Mouse (Mus musculus): ENCODE measurements around the gene Cntf.
"Not testable (repeated sequence)": the region's sequence is repeated elsewhere in the genome, so short reads cannot be mapped to it uniquely, and the experiment has no call there.

Cntf gene

GRCm38 (mm10) chr19:12762212-12763130 lies 3.0 kb downstream of the Cntf start:
- DNase-seq (ENCODE audit: low spot score) = peak; percentile 46

DNA sequence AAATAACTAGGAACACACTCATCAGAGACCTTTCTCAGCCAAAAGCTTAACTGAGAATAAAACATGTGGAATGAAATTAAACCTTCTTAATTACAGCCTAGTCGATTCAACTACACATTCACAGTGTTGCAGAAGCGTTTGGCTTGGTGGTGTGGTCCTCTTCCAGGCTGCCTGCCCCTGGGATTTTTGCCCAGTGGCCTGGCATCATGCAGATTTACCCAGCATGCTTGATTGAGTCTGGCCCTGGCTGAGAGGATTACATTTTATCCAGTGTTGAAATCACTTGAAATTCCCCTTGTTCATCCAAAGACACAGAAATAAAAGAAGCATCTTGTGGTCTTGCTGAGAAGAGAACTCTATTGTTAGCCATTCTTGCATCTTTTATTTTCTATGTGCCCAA lies 5.8 kb downstream of the Cntf start:
- no peak for DNase-seq (ENCODE audit: low spot score)

DNA sequence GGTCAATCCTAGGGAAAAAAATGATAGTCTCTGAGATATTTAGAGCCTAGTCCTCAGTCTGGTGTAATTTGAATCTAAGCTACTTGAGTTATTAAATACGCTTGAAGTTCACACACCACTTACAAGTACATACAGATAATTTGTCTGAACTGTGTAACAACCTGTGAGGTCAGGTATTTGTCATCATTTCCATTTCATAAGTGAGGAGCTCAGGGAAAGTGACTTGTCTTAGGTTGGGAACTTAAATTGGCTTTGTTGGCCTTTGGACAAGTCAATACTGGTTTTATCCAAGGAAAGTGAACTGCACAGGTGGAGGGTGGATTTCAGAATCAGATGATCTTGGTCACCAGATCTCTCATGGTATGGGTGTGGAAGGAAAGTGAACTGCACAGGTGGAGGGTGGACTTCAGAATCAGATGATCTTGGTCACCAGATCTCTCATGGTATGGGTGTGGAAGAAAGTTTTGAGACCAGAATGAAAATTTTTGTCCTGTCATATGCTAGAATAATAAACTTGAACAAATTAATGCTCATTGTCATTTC lies 6.4 kb downstream of the Cntf start:
- no peak for DNase-seq (ENCODE audit: low spot score)

DNA sequence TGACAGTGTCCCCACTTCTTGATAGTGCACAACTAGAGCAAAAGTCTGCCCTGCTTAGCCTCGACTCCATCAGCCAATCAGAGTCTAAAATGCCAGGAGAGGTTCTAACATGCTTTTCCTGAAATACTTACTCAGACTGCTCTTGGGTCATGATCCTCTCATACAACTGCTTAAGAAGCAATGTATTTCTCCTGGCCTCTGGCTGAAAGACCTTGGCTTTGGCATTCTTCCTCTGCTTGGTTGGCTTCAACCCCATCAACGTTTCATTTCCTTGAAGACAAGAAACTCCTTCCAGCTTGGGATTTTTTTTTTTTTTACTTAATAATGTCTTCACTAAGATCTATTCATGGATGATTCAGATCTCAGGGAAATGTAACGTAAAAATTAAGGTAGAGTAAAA lies 9.1 kb downstream of the Cntf start:
- no peak for DNase-seq (ENCODE audit: low spot score)

DNA sequence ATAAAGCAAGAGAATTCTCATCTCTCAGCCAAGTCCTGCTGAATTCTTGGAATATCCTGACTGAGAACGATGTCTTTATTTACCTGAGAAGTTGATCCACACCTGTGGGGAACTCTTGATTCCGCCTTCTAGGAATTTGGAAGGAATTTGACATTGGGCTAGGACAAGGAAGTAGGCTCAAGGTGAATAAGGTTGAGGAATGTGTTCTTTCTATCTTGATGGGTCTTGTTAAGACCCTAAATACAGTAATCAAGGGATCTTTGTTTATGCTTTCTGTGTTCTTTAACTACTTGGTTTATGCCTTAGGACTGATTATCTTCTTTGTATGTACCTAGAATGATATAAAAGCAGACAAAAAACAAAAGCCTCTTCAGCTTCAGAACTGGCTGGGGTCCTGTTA lies 33.5 kb downstream of the Cntf start:
- no peak for DNase-seq (ENCODE audit: low spot score)

DNA sequence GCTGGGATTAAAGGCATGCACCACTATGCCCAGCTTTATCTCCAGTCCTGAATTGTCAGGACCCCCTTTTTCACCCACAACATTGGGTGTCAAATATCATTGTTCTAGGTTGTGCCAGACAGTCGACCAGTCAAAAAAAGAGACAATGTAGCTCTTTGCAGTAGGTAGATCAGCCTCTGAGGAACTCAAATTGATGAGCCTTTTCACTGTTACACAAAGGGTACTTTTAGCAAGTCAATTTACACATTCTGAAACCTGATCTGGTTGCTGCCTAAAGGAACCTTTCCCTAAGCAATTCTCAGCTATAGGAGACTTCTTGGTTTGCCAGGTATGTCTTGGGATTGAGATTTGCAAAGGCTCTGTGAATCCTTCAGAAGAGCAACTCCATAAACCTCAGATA lies 34.4 kb downstream of the Cntf start:
- no peak for DNase-seq (ENCODE audit: low spot score)

GRCm38 (mm10) chr19:12725851-12726250 lies 39.6 kb downstream of the Cntf start:
- no peak for DNase-seq (ENCODE audit: low spot score)

- peak; percentile 5 for DNase-seq (ENCODE audit: low spot score)
Observed at GRCm38 (mm10) chr19:12722308-12722707, 43.1 kb downstream of the Cntf start.

DNA sequence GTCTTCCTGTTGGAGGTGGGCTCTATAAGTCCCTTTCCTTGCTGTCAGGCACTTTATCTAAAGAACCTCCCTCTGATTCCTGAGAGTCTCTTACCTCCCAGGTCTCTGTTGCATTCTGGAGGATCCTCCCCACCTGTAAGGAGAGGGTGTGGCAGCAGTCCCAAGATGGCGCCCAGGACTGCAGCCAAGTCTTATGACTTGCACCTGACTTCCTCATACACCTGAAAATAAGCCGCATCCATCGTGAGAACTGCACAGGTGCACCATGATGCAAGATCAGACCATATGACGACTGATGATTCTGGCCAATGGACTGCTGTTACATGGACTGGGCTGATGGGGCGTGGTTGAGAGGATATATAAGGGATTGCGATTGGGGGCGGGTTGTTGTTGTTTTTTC lies 43.8 kb downstream of the Cntf start:
- not testable (repeated sequence) for DNase-seq (ENCODE audit: low spot score)

DNA sequence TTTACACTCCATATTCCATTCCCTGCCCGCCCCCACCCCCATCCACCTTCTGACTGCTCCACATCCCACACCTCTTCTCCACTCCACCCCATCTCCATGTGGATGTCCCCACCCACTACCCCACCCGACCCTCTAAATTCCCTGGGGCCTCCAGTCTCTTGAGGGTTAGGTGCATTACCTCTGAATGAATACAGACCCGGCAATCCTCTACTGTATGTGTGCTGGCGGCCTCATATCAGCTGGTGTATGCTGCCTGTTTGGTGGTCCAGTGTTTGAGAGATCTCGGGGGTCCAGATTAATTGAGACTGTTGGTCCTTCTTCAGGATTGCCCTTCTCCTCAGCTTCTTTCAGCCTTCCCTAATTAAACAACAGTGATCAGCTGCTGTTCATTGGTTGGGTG lies 44.5 kb downstream of the Cntf start:
- not testable (repeated sequence) for DNase-seq (ENCODE audit: low spot score)

GRCm38 (mm10) chr19:12720463-12720862 lies 45.0 kb downstream of the Cntf start:
- DNase-seq (ENCODE audit: low spot score) = no peak

DNA sequence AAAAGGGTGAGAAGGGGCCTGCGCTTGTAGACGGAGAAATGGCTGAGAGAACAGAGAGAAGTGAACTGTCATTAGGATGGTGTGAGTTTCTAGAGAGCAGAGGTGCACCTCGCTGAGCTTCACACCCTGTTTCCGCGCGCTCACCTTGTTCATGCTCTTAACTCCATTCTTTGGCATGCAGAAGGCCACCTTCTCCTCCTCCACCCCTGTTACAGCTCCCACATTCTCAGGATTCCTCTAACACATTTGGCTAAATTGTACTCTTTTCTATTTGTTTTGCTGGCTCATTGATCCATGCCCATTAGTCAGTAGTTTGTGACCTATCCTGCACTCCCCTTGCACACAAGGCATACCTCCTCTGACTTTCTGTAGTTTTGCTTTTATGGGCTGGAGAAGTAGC lies 46.2 kb downstream of the Cntf start:
- DNase-seq (ENCODE audit: low spot score) = no peak
